Mouse (Mus musculus): Measurements from ENCODE around the gene Klf11.

- TF ChIP-seq CTCF (IDR thresholded peaks at IDR 0.05; ENCODE audit: borderline replicate concordance, extremely low read depth, insufficient read depth, insufficient read length), result no peak
- TF ChIP-seq POLR2A (IDR thresholded peaks at IDR 0.05; ENCODE audit: borderline replicate concordance, extremely low read depth, insufficient read depth, insufficient read length, poor library complexity, severe bottlenecking), result no peak
Measured at GRCm38 (mm10) chr12:24681286-24682023, 30.4 kb downstream of the Klf11 start, which contains the start of gene Cys1.
